Mouse (Mus musculus): ENCODE data around the gene Cwc27.

DNA sequence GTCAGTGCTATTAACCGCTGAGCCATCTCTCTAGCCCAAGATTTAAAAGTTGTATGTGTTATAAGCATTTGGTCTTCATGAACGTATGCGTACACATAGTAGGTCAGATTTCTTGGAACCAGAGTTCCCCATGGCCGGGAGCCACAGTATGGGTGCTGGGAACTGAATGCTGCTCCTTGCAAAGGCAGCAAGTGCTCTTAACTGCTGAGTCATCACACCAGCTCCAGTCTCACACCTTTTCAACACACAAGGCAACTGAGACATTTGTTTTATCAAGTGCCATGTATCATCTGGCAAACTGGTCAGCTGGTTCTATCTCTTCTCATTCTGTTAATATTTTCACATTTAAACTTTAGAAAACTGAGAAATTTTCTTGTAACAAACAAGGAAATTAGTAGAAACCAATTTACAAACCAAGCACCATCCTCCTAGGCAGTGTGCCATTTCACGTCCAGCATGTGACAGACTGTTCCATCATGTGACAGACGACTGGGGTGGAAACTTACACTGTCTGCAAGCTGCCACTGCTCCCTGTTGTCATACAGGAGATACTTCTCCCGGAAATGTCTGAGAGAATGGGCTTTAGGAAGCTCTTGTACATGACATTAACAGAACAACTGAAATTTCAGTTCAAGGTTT lies 156.8 kb downstream of the Cwc27 start:
- no peak for TF ChIP-seq CTCF (IDR thresholded peaks at IDR 0.05; ENCODE audit: insufficient read depth, low read depth, low read length)
- no peak for TF ChIP-seq POLR2A (IDR thresholded peaks at IDR 0.05; ENCODE audit: insufficient read depth, low read depth, low read length)
